Mouse (Mus musculus) embryonic facial prominence, embryonic 11.5 days (tissue): Measurements from ENCODE around the gene Pltp. TPM values are rescaled to one million over a fixed set of nuclear protein-coding genes. Genes with fewer than 3 reads are reported as not detected.

Source experiments
- ATAC-seq: fragments of 200-750 bp; cut with Nextera tagmentation; replicated peaks from 2 replicates; pipeline ENCODE4 v1.8.0; 2017; ENCODE audit warnings: low read depth; ENCODE audit not compliant: insufficient number of reproducible peaks, low FRiP score, low TSS enrichment
- DNase-seq: peaks from one replicate; pipeline ENCODE4 v3.0.0-alpha.2; 2015; ENCODE audit warnings: low spot score
- H3K27ac ChIP-seq: fragments of 300-500 bp; sonication (generic); replicated peaks from 2 replicates; pipeline ENCODE4 v1.5.1; 2014; ENCODE audit warnings: mild to moderate bottlenecking, low read depth, low read length, control low read depth
- H3K27me3 ChIP-seq: fragments of 300-500 bp; sonication (generic); 2 replicates; pipeline ENCODE4 v1.6.1; 2014; ENCODE audit warnings: mild to moderate bottlenecking, low read length, moderate library complexity, mixed read lengths; ENCODE audit not compliant: control insufficient read depth, insufficient read depth
- H3K36me3 ChIP-seq: fragments of 300-500 bp; sonication (generic); replicated peaks from 2 replicates; pipeline ENCODE4 v1.6.1; 2014; ENCODE audit warnings: low read depth, mild to moderate bottlenecking, low read length, moderate library complexity, mixed read lengths; ENCODE audit not compliant: control insufficient read depth, insufficient read depth
- H3K4me1 ChIP-seq: fragments of 300-500 bp; sonication (generic); 2 replicates; pipeline ENCODE4 v1.6.1; 2014; ENCODE audit warnings: low read length, mixed read lengths; ENCODE audit not compliant: control insufficient read depth, insufficient read depth
- H3K4me2 ChIP-seq: fragments of 300-500 bp; sonication (generic); 2 replicates; pipeline ENCODE4 v1.6.1; 2014; ENCODE audit warnings: low read depth, mild to moderate bottlenecking, control low read depth, low read length, moderate library complexity
- H3K4me3 ChIP-seq: fragments of 300-500 bp; sonication (generic); 2 replicates; pipeline ENCODE4 v1.5.1; 2014; ENCODE audit warnings: low read depth, low read length, control low read depth
- H3K9ac ChIP-seq: fragments of 300-500 bp; sonication (generic); replicated peaks from 2 replicates; pipeline ENCODE4 v1.6.1; 2014; ENCODE audit warnings: mild to moderate bottlenecking, control low read depth, low read length
- H3K9me3 ChIP-seq: fragments of 300-500 bp; sonication (generic); replicated peaks from 2 replicates; pipeline ENCODE4 v1.6.1; 2016; ENCODE audit warnings: mild to moderate bottlenecking, low read length, inconsistent platforms, mixed read lengths; ENCODE audit not compliant: control insufficient read depth
- WGBS: fragments of 180-500 bp; shearing (Covaris S2); extraction: QIAGEN DNeasy Blood & Tissue Kit; methylation state at CpG from one replicate; pipeline ENCODE4 v1.1.7; 2014; 5-methylcytosine and 5-hydroxymethylcytosine counted together
- polyA plus RNA-seq: library from polyadenylated mRNA; unstranded; fragments of >200 nt; fragmentation: Nextera tagmentation; extraction: Ambion mirVana; gene quantifications from 2 replicates; pipeline ENCODE4 v1.2.1, GENCODE M21; 2014

The Pltp gene
- polyA plus RNA-seq, 1 experiment from 2014 or later: 41.8 TPM

DNA sequence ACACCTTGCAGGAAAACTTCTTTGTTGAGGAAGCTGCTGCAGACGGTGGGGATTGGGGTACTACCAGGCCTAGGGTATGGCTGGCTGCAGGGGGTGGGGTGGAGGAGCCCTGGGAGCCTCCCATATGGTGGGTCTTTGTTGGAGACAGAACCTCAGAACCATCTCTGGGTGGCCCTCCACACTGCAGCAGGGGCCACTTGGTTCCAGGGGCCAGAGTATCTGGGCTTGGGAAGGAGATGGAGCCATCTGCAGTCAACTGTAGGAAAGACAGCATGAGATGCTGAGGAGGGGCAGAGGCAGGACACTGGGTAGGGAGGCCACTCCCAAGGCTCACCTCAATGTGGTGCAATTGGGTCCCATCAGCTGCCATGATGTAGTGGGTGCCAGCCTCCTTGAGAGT, 37.1 kb upstream of the Pltp start:
- ATAC-seq: no peak
- 82% methylated on average over 1 of the region's 1 CpGs for WGBS
- DNase-seq: no peak
- H3K9me3 ChIP-seq: no peaks in the 10 kb centered on the region
- H3K4me3 ChIP-seq: no peak overlapping the region
- no peak overlapping the region for H3K9ac ChIP-seq
- H3K4me1 ChIP-seq: no peaks in the 10 kb centered on the region
- H3K27me3 ChIP-seq: no peaks in the 10 kb centered on the region
- peaks cover 41% of the 10 kb centered on the region for H3K36me3 ChIP-seq
- H3K27ac ChIP-seq: no peak overlapping the region
- H3K4me2 ChIP-seq: no peak overlapping the region

DNA sequence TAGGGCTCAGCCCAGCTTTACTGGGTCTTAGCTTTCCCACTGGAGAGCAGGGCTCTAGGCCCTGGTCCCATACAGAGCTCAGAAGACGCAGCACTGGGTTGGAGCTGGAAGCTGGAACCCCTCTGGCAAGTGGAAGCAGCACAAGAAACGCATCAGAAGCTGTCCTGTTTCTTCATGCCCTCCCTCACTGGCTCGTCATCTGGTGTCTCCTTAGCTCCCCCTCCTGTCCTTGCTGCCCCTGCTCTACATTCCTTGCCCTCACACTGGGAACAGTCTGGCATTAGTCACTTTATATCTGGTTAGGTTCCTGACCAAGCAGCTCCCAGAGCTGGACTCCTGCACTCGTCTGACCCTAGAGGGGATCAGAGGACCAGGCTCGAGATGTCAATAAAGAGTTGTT, 36.5 kb upstream of the Pltp start:
- ATAC-seq (no peak), DNase-seq (no peak)
- Histone ChIP-seq H3K36me3 (peaks cover 41% of the 10 kb centered on the region), H3K4me2 (no peak overlapping the region), H3K4me1 (no peaks in the 10 kb centered on the region), H3K27ac (no peak overlapping the region), H3K9ac (no peak overlapping the region), H3K27me3 (no peaks in the 10 kb centered on the region), H3K4me3 (no peak overlapping the region), H3K9me3 (no peaks in the 10 kb centered on the region)
- 66% methylated on average over 5 of the region's 5 CpGs for WGBS

- 92% methylated on average over 6 of the region's 6 CpGs for WGBS
- Histone ChIP-seq H3K4me3 (no peak overlapping the region), H3K36me3 (peaks cover 42% of the 10 kb centered on the region), H3K9me3 (no peaks in the 10 kb centered on the region), H3K27ac (no peak overlapping the region), H3K4me1 (no peaks in the 10 kb centered on the region), H3K27me3 (no peaks in the 10 kb centered on the region), H3K9ac (no peak overlapping the region), H3K4me2 (no peak overlapping the region)
- ATAC-seq (no peak), DNase-seq (no peak)
Observed at GRCm38 (mm10) chr2:164892696-164893216, 35.2 kb upstream of the Pltp start.

- Histone ChIP-seq H3K4me1 (no peaks in the 10 kb centered on the region), H3K36me3 (peaks cover 42% of the 10 kb centered on the region), H3K4me2 (no peak overlapping the region), H3K9ac (no peak overlapping the region), H3K27me3 (no peaks in the 10 kb centered on the region), H3K4me3 (no peak overlapping the region), H3K27ac (no peak overlapping the region), H3K9me3 (no peaks in the 10 kb centered on the region)
- DNase-seq (no peak), ATAC-seq (no peak)
- 91% methylated on average over 15 of the region's 15 CpGs for WGBS
Observed at GRCm38 (mm10) chr2:164891908-164892695, 34.6 kb upstream of the Pltp start.

- H3K9ac ChIP-seq: no peak overlapping the region
- H3K9me3 ChIP-seq: no peaks in the 10 kb centered on the region
- no peaks in the 10 kb centered on the region for H3K27me3 ChIP-seq
- H3K36me3 ChIP-seq: peaks cover 42% of the 10 kb centered on the region
- H3K4me3 ChIP-seq: no peak overlapping the region
- H3K4me2 ChIP-seq: no peak overlapping the region
- ATAC-seq: no peak
- H3K27ac ChIP-seq: no peak overlapping the region
- no peaks in the 10 kb centered on the region for H3K4me1 ChIP-seq
- WGBS: 85% methylated on average over 13 of the region's 13 CpGs
- DNase-seq: no peak
Observed at GRCm38 (mm10) chr2:164891056-164891834, 33.7 kb upstream of the Pltp start.

DNA sequence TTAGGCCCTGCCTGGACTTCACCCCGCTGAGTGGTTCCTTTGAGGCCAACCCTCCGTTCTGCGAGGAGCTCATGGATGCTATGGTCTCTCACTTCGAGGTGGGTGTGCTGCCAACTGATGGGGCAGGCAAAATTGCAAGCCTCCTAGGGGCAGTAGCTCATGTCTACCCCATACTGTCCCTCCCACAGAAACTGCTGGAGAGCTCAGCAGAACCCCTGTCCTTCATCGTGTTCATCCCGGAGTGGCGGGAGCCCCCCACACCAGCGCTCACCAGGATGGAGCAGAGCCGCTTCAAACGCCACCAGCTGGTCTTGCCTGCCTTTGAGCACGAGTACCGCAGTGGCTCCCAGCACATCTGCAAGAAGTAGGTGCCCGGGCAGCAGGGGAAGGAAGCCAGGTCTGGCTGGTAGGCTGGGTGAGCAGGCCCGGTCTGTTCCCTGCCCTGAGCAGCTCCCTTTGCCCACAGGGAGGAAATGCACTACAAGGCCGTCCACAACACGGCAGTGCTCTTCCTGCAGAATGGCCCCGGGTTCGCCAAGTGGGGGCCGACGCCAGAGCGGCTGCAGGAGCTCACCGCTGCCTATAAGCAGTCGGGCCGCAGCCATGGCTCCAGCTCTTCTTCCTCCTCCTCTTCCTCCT, 33.0 kb upstream of the Pltp start:
- no peak for DNase-seq
- ATAC-seq: no peak
- Histone ChIP-seq H3K27me3 (no peaks in the 10 kb centered on the region), H3K4me2 (no peak overlapping the region), H3K9me3 (no peaks in the 10 kb centered on the region), H3K4me1 (no peaks in the 10 kb centered on the region), H3K27ac (no peak overlapping the region), H3K4me3 (no peak overlapping the region), H3K36me3 (peaks cover 38% of the 10 kb centered on the region), H3K9ac (no peak overlapping the region)
- WGBS: 91% methylated on average over 24 of the region's 24 CpGs

- ATAC-seq (no peak), DNase-seq (no peak)
- no peak overlapping the region for H3K4me2 ChIP-seq
- no peak overlapping the region for H3K9ac ChIP-seq
- peaks cover 35% of the 10 kb centered on the region for H3K36me3 ChIP-seq
- no peak overlapping the region for H3K27ac ChIP-seq
- H3K27me3 ChIP-seq: no peaks in the 10 kb centered on the region
- no peaks in the 10 kb centered on the region for H3K9me3 ChIP-seq
- no peak overlapping the region for H3K4me3 ChIP-seq
- H3K4me1 ChIP-seq: no peaks in the 10 kb centered on the region
- 85% methylated on average over 2 of the region's 2 CpGs for WGBS
Observed at GRCm38 (mm10) chr2:164889960-164890359, 32.4 kb upstream of the Pltp start.
